Mouse (Mus musculus) B cell, adult 2 months (primary cell): ENCODE results near the gene Doxl2.
"Not testable (repeated sequence)": the region's sequence is repeated elsewhere in the genome, so short reads cannot be mapped to it uniquely, and the experiment has no call there.

ENCODE experiments used
- DNase-seq, 2 experiments: peaks; one replicate each; pipeline ENCODE4 v3.0.0; 2022

Gene Doxl2

DNA sequence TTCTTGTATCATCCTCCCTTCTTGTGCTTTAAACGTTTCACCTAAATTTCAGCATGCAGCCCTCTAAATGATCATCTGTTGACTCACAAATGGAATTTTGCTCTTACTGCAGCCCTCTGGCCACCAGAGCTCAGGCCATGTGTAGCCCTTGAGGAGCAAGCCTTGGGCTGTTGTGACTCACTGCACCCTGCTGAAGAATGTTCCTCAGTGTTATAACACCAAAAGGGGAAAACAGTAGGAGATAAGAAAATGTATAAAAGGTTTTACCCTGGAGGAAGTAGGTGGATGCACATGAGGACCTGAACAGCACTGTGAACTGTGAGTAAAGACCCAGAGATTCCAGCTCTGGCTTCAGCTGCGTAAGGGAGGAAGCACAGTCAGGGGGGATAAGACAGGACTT, at the start of gene Doxl2:
TSS of gene Doxl2 (plus strand) at position 301 of the 400 bp plus-strand sequence.
- DNase-seq: no peak

DNA sequence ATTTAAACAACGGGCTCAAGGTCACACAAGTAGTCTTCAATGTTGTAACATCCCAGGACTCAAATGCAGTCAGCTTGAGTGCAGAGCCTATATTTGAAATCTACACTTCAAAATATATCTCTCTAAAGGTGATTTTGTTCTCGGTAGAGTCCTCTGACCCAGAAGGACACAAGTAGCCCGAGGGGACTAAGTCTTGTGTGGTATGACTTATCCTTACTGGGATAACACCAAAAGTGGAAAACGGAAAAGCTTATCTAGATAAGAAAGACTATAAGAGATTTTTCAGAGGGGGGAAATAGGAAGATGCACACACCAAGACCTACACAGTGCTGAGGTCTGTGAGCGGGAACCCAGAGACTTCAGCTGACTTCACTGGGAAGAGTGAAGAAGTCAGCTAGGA, 45.2 kb upstream of the Doxl2 start, which contains the start of gene 1600015I10Rik:
TSS of gene 1600015I10Rik (plus strand) at position 301 of the 400 bp plus-strand sequence.
- no peak for DNase-seq

DNA sequence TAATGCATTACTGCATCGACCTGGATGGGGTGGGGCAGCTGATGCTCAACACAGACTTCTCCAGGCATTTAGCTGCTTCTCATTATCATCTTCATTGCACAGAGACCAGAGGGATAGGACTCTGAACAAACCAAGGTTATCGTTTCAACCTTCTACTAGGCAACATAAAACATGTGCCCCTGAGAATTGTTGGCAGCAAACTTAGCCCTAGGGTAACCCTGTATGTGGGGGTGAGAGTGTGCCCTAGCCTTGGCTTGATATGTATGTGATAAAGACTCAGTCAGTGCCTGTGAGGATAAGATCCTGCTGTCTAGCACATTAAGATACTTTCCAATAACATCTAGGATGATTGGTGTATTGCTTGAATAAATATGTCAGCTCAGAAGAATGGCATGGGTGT, 25.2 kb upstream of the Doxl2 start:
- DNase-seq: no peak

DNA sequence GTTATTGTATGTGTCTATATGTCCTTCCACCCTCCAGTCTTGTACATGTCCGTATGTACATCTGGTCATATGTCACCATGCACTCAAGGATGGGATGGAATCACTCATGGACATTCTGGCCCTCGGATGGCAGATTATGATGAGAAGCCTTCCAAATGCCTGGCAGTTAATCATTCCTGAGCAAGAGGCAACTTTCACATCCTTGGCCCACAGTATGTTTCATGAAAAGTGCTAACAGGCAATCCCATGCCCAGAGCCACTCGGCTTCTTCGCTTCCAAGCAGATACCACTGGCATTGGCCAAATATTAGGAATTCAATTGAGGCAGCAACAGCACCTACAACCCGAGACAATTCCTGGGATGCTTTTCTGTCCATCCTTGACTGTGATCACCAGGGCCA, 24.1 kb upstream of the Doxl2 start:
- no peak for DNase-seq

DNA sequence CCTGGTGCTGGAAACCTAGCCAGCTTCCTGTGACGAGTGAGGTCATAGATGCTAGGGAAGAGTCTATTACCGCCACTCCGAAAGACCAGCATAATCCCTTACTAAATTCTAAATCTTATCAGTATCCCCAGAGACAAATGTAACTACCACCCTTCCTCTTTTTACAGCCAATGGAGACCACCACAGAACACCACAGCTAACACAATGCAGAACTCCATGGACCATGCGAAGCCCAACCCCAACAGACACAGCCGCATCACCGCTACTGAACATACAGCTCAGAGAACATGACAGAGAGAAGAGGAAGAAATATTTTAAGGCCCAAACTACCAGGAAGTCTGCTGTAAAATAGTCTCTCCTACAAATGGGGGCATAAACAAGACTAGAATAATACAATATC, 23.1 kb upstream of the Doxl2 start:
- DNase-seq: no peak

DNA sequence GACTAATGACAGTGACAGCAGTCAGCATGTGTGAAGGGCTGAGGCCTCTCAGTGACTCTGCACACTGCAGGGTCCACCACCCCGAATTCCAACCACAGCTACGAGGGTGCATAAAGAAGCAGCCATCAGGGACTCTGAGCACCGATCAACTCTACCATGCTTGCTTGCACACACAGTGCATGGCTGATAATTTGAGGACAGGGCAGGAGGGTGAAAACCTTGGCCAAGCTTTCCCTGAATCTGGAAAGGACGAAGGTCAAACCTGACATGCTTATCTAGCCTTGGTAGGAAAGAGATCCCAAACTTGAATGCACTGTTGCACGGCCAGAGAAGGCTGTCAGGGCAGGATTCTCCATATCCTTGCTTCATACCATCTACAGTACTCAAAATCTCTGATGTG, 21.5 kb upstream of the Doxl2 start:
- no peak for DNase-seq

DNA sequence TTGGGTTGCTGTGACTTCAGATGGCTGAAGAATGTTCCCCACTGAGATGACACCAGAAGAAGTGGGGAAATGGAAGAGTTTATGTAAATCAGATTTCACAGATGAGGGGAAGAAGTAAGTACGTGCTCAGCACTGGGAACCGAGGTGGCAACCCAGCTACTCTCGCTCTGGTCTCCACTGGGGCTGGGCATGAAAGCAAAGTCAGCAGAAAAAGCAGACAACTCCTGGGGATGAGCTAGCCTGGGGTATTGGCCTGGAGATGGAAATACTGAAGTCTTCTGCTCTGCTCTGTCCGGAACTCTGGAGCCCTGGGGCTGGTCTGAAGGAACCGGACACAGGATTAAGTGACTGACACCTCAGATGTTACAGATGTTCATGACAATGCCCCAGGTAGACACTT, 20.6 kb upstream of the Doxl2 start:
- no peak for DNase-seq

DNA sequence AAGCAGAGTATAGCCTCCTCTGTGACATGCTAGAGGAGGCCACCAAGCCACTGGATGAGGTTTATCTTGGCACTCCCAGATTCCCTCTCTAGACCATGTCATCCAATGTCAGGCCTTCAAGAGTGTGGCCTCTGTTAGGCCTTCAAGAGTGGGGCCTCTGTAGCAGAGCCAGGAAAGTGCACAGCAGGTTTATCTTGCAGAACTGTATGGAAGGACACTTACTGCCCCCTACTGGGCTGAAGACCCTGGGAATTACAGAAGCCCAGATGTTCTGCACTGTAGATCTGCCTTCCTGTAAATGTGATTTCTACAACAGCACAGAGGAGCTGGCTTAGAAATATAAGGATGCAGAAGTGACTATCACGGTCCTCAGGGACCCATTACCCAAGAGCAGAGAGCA, 19.8 kb upstream of the Doxl2 start:
- DNase-seq: peak; percentile 27 to 46

DNA sequence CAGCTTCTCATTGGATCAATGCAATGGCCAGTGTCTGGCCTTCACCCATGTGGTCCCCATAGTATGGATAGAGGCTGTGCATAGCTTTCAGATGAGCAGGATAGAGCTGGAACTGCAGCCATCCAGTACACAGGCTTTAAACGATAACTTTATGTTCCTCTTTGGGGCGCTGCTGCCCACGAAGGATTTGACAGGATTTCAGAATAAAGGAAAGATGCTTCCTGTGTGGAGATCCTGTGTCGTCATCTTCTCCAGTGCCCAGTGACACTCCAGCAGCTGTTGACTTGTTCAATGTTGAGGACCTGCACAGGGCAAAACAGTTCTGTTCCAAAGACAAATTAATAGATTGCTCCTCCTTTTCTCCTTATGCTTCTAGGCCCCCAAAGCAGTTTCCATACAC, 18.0 kb upstream of the Doxl2 start:
- no peak for DNase-seq

DNA sequence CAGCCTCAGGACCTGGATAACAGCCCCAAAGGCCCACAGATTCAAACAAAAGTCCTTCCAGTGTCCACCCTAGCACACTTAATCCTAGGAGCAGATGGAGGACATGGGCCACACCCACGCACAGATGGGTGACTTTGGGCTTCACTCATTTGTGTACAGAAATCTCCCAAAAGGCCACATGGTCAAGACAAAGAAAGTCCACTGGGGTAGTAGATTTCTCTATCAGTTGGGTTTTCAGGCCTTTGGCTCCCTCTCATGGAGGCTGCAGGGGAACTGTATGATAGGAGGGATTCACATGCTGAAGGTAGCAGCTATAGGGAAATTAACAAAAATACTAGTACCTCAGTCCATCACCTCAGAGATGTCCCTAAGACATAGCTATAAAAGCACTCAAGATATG, 16.7 kb upstream of the Doxl2 start:
- DNase-seq: no peak

DNA sequence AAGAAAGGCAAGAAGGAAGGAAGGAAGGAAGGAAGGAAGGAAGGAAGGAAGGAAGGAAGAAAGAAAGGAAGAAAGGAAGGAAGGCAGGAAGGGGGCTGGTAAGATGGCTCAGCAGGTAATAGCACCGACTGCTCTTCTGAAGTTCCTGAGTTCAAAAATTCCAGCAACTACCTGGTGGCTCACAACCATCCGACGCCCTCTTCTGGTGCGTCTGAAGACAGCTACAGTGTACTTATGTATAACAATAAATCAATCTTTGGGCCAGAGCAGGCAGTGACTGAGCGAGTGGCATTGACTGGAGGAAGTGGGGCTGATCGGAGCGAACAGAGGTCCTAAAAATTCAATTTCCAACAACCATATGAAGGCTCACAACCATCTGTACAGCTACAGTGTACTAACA, 15.6 kb upstream of the Doxl2 start:
- not testable (repeated sequence) for DNase-seq

DNA sequence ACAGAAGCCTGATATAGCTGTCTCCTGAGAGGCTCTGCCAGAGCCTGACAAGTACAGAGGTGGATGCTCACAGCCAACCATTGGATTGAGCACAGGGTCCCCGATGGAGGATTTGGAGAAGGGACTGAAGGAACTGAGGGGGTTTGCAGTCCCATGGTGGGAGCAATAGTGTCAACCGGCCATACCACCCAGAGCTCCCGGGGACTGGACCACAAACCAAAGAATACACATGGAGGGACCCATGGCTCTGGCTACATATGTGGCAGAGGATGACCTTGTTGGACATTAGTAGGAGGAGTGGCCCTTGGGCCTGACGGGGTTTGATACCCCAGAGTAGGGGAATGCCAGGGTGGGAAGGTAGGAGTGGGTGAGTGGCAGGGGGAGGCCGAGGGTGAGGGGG, 8.1 kb upstream of the Doxl2 start:
- not testable (repeated sequence) for DNase-seq

DNA sequence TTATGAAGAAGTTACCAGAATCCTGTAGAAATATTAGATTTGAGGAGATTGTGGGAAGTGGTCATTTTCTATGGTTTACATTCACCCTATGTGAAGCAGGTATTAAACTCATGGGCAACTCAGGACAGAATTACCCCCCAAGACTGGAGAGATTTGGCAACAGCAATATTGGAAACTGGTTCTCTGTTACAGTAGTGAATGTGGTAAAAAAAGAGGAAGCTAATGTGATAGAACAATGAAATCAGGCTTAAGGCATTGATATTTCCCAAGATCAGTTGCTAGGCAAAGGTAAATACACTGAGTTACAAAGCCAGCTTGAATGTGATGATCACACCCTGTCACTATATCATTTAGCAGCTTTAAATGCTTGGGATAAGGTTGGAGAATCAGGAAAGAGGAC, 6.9 kb upstream of the Doxl2 start:
- no peak for DNase-seq

DNA sequence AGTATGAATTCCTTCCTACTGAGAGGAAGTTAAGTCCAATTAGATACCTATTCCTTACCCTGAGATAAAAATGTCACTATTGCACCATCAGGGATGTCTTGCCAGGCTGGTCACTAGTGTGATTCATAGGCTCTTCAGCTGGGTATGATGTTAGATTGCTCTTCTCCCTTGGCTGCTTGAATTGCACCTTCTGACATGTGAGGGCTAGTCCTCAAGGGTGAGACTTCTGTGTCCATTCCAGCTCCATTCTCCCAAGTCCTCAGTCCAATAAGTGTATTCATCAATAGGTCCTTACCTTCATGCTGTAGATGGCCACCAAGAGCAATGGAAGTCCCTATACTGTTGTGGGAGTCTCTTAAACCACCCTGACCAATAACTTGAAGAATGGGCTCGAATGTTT, 4.9 kb downstream of the Doxl2 start:
- no peak for DNase-seq

DNA sequence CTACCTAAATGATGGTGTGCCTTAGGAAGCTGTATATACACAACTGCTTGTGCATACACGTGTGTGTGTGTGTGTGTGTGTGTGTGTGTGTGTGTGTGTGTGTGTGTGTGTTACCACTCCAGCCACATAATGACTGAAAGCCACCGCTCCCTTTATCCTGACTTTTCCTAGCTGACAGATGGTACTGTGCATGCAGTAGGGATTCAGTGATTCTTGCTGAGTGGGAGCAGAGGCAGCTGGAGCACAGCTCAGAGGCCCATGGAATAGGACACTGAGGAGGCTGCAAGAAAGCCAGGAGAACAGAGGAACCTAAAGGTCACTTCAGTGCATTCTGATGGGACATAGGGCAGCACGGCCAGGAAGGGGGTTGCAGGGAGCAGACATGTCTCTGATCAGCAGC, 7.5 kb downstream of the Doxl2 start:
- no peak for DNase-seq

DNA sequence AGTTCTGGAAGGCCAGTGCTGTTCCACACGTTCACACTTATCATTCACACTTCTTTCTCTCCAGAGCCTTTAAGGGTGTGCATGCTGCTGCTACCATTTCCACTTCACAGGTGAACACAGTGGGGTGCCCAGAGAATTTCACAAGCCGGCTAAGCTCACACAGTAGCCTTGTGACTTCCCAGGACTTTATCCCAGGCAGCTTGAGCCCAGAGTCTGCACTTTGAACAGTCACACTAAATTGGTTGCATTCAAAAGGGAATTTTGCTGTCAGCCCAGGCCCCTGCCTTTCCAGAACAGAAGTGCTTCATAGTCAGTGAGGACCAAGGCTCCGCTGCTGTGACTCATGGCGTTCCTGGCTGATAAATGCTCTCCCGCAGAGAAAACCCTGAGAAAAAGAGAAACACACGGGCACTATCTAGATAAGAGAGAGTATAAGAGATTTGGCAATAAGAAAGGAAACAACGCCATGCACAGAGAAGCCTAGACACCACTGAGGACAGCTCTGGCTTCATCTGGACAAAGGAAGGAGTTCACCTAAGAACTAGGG, 11.8 kb downstream of the Doxl2 start, which contains the start of gene Svs1:
TSS of gene Svs1 (plus strand) at position 418 of the 547 bp plus-strand sequence.
- no peak for DNase-seq

DNA sequence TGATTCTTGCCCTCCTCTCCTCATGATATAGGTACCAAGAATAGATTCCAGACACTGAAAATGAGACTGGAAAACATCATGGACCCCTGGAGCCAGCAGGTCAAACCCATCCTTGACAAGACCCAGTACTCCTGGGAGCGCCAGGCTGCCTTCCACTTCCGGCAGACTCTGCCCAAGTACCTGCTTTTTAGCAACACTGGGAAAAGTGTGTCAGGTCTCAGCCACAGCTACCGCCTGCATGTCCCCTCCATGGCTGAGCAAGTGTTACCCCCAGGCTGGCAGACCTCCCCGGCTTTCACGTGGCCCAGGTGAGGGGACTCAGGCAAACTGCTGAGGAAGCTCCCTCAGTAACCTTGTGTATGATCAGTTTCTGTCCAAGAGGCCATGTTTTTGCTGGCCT, 15.2 kb downstream of the Doxl2 start:
- DNase-seq: no peak

DNA sequence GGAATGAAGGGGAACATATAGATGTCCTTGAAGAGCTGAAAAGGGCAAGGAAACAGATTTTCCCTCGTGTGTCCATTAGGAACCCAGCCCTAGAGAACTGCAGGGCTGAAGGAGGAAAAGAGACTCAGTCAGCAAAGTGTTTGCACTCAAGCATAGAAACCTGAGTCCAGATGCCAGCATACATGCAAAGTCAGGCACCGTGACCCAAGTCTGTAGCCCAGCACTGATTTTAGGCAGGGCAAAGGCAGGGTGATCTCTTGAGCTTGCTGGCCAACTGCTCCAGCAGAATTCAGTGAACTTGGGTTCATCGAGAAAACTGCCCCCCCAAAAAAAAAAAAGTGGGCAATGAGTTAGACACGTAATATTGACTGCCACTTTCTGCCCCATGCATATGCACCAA, 17.2 kb downstream of the Doxl2 start:
- DNase-seq: no peak

DNA sequence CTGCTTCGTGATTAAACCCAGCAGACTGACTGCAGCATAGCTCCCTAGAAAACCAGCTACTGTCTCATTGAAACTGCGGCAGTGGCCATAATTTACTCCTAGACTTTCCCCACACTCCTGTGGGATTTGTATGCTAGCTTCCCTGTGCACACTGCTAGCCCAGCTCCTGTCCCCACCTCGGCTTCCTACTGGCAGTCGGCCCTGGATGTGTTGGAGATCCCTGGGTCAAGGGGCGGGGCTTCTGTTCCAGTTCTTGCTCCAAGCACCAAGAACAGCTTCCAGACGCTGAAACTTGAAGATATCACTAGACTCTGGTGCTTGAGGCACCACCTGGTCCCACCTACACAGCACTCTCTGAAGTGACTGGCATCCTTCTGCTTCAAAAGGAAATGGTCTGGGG, 23.4 kb downstream of the Doxl2 start:
- DNase-seq: no peak

DNA sequence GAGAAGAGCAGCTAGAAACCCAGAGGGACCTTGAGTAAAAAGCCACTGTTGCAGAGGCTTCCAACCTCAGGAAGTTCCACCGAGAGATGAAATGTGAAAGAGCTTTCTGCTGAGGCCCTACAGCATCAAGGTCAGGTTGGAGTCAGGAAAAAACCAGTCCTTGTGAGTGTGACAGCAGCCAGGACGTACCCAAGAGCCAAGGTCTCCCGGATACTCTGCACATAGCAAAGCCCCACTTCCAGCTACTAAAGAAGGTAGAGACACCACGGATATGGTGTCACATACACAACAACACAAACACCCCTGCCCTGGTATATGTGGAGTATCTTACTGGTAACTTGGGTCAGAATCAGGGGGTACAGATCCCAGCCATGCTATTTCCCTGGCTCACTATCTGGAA, 24.0 kb downstream of the Doxl2 start:
- DNase-seq: no peak

DNA sequence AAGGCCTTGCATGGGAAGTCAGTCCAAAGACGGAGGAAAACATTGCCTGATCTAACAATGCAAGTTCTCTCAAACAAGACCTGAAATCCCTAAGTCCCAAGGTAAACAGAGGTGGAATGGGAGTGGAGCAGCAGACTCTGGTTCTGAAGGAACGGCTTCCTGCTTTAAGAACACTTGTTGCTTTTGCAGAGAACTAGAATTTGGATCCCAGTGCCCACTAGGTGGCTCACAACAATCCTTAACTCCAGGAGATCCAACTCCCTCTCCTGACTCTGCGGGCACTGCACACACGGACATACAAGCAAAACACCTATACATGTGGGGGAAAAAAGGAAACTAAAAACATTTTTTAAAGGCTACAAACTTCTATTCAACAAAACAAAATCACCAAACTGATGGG, 28.6 kb downstream of the Doxl2 start:
- no peak for DNase-seq

DNA sequence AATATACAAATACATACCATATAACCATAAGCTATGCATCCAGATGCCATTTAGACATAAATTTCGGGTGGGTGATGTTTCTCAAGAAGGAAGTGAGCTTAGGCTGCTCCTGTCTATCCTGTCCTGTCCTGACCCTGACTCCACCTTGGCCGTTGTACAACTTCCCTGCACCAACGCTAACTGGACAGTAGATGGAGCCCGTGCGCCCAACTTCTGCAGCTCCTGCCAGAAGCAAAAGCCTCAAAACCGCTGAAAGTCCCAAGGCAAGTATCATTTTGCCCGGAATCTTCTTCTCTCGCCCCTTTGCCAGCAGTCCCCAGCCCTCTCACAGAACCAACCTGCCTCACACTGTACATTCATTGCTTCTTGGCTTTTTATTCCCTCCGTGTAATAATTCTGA, 33.2 kb downstream of the Doxl2 start:
- peak; percentile 66 to 69 for DNase-seq

DNA sequence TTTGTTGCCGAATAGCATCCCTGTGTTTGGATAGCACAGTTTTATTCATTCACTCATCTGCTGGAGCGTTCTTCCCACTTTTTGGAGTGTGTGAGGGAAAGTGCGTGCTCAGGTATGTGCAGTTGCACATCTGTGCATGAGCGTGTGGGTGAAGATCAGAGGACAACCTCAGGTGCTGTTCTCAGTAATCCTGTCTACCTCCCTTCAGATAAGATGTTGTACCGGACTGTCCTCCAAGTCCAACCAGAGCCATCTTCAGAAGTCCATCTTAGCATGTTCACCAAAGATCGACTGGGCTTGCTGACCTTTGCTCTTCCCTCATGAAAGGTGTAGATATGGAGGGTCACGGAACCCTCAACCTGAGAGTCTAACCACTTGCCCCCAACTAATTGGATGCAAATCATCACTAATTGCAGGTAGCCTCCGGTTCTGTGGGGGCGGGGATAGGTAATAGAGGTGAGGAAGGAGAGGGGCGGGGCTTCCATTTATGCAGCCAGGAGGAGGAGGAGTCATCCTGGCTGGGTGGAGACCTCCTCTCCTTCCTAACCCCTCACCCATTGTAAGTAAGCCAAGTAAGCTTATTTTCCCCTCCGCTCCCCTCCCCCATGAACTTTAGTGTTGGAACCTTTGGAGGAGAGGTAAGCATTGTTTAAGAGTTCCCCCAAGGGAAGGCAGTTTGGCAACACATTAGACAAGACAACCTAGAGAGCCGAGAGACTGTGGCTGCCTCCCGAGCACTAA, 33.8 kb downstream of the Doxl2 start:
- DNase-seq: no peak

DNA sequence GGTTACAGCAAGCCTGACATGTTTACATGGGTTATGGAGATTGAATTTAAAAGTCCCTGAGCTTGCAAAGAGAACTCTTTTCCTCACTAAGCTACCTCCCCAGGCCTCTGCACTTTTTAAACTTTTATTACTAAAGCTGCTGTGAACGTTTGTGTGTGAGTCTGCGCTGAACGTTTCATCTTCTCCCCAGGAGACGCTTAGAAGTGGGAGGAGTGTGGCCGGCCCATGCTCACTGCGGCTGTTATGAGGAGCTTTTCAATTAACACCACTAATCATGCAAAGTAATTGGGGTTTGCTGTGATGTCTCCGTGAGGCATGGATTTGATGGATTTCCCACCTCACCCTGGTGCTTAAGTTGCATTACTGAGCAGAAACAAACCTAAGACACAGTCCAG, 34.4 kb downstream of the Doxl2 start:
- no peak for DNase-seq

DNA sequence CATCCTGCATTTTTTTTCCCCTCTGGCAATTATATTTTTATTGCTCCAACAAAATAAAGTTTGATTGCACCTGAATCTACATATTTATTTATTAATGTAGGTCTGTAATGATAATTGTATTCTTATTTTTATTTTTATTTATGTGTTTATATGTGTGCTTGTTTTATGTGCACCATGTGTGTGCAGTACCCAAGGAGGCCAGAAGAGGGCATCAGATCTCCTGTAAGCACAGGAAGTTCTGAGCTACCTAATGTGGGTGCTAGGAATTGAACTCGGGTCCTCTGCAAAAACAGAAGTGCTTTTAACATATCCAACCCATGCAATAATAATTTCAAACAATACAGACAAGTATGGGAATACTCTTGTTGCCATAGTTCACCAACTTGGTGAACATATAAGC, 34.9 kb downstream of the Doxl2 start:
- peak; percentile 24 to 31 for DNase-seq
